Mouse (Mus musculus): ENCODE results near the gene Tmem86a. TPM values are rescaled to one million over a fixed set of nuclear protein-coding genes. Genes with fewer than 3 reads are reported as not detected.

The Tmem86a gene
- polyA plus RNA-seq, 1 experiment from 2014 or later: 22.6 TPM

DNA sequence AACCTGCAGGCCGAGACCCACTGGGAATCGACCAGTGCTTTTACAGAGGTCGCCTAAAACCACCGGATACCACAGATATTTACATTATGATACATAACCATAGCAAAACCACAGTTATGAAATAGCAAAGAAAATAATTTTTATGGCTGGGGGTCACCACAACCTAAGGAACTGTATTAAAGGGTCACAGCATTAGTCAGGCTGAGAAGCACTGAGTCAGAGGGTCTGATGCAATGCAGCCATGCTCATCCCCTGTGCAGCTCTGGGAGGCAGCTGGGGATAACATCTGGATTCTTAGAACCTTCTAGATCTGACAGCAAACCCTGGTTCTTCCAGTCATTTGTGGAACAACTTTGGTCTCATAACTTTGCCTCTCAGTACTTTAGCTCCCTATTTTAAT lies 19.0 kb upstream of the Tmem86a start:
- no peak overlapping the region for H3K4me2 ChIP-seq (replicated peaks)
- H3K9ac ChIP-seq (replicated peaks): no peak overlapping the region
- no peaks in the 10 kb centered on the region for H3K27me3 ChIP-seq
- H3K4me1 ChIP-seq (replicated peaks): no peaks in the 10 kb centered on the region
- WGBS: 89% methylated on average over 4 of the region's 4 CpGs
- H3K36me3 ChIP-seq: no peaks in the 10 kb centered on the region
- no peaks in the 10 kb centered on the region for H3K9me3 ChIP-seq
- ATAC-seq: no peak
- H3K4me3 ChIP-seq (replicated peaks): no peak overlapping the region
- H3K27ac ChIP-seq: no peak overlapping the region

DNA sequence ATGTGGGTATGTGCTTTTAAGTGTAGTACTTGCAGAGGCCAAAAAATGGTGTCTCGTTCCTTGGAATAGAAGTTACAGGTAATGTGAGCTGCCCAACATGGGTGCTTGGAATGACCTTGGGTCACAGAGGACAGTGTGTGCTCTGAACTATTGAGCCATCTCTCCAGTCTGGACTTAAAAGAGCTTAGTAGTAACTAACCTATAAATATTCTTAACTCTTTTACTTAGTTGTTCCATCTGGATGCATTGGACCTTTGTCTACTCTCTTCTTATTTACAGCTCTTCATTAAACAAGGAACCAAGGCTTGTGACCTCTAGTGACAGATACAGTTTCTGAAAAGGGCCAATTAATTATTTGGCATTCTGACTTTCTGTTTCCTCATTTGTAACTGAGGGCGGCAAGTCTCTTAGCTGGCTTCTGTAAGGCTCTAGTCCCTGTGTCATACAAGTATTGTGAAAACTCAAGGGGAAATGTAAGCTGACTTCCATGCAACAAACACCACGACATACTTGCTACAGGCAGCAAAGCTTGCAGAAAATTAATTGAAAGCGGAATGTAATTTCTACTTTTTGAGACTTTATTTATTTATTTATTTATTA lies 15.5 kb upstream of the Tmem86a start:
- Histone ChIP-seq H3K27ac (no peak overlapping the region), H3K4me1 (replicated peaks) (no peaks in the 10 kb centered on the region), H3K9ac (replicated peaks) (no peak overlapping the region), H3K27me3 (no peaks in the 10 kb centered on the region), H3K9me3 (no peaks in the 10 kb centered on the region), H3K4me2 (replicated peaks) (no peak overlapping the region), H3K4me3 (replicated peaks) (no peak overlapping the region), H3K36me3 (no peaks in the 10 kb centered on the region)
- 89% methylated on average over 4 of the region's 4 CpGs for WGBS
- no peak for ATAC-seq

DNA sequence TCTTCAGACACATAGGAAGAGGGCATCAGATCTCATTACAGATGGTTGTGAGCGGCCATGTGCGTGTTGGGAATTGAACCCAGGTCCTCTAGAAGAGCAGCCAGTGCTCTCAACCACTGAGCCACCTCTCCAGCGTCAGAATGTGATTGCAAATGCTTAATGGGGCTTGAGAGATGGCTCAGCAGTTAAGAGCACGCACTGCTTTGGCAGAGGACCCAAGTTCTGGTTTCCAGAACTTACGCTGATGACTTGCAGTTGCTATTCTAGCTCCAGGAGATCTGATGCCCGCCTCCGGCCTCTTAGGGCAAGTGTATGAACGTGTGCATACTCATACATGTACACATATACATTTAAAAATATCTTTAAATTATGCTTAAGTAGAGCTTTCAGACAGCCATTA lies 15.0 kb upstream of the Tmem86a start:
- H3K27ac ChIP-seq: no peak overlapping the region
- no peaks in the 10 kb centered on the region for H3K4me1 ChIP-seq (replicated peaks)
- no peak for ATAC-seq
- 82% methylated on average over 8 of the region's 8 CpGs for WGBS
- H3K9me3 ChIP-seq: no peaks in the 10 kb centered on the region
- H3K4me3 ChIP-seq (replicated peaks): no peak overlapping the region
- H3K27me3 ChIP-seq: no peaks in the 10 kb centered on the region
- H3K4me2 ChIP-seq (replicated peaks): no peak overlapping the region
- no peaks in the 10 kb centered on the region for H3K36me3 ChIP-seq
- no peak overlapping the region for H3K9ac ChIP-seq (replicated peaks)

DNA sequence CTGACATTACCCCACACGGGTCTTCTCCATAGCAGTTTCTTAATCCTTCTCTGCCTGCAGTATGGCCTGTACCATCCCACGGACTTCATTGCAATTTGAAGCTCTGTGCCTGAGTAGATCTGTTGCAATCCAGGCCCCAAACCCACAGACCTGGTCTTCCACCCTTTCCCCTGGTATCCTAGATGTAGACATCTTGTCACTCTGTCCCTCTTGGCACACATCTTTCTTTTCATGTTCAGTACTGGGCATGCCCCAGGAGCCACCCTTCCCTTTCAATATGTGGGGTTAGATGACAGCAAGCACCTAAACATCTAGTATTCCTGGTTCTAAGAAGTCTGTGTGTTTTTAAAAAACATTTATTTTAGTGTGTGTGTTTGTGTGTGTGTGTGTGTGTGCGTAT lies 8.7 kb upstream of the Tmem86a start:
- H3K27ac ChIP-seq: no peak overlapping the region
- WGBS: 84% methylated on average over 3 of the region's 3 CpGs
- ATAC-seq: no peak

DNA sequence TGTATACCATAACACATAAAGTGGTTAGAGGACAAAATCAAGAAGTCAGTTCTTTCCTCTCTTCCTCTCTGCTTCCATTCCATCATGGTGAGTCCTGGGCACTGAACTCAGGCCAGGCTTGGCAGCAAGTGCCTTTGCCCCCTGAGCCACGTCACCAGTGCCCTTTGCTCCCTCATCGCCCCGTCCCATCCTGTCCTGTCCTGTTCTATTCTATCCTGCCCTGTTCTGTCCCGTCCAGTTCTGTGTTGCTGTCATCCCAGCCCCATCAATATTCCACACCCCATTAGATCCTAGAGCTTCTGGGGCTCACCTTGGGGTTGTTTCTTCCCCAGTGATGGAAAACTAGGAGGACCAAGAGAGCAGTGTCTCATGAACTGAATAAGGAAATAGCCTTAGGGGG lies 8.3 kb upstream of the Tmem86a start:
- H3K27ac ChIP-seq: no peak overlapping the region
- H3K27me3 ChIP-seq: no peaks in the 10 kb centered on the region
- no peak for ATAC-seq
- 80% methylated on average over 4 of the region's 4 CpGs for WGBS
- no peak overlapping the region for H3K9ac ChIP-seq (replicated peaks)
- no peaks in the 10 kb centered on the region for H3K4me1 ChIP-seq (replicated peaks)
- H3K4me3 ChIP-seq (replicated peaks): no peak overlapping the region
- no peaks in the 10 kb centered on the region for H3K9me3 ChIP-seq
- H3K36me3 ChIP-seq: no peaks in the 10 kb centered on the region
- H3K4me2 ChIP-seq (replicated peaks): no peak overlapping the region

More for the DNA sequence above, 8.7 kb upstream of the Tmem86a start:
- Histone ChIP-seq H3K9me3 (no peaks in the 10 kb centered on the region), H3K4me2 (replicated peaks) (no peak overlapping the region), H3K4me1 (replicated peaks) (no peaks in the 10 kb centered on the region), H3K36me3 (no peaks in the 10 kb centered on the region), H3K27me3 (no peaks in the 10 kb centered on the region), H3K4me3 (replicated peaks) (no peak overlapping the region), H3K9ac (replicated peaks) (no peak overlapping the region)

DNA sequence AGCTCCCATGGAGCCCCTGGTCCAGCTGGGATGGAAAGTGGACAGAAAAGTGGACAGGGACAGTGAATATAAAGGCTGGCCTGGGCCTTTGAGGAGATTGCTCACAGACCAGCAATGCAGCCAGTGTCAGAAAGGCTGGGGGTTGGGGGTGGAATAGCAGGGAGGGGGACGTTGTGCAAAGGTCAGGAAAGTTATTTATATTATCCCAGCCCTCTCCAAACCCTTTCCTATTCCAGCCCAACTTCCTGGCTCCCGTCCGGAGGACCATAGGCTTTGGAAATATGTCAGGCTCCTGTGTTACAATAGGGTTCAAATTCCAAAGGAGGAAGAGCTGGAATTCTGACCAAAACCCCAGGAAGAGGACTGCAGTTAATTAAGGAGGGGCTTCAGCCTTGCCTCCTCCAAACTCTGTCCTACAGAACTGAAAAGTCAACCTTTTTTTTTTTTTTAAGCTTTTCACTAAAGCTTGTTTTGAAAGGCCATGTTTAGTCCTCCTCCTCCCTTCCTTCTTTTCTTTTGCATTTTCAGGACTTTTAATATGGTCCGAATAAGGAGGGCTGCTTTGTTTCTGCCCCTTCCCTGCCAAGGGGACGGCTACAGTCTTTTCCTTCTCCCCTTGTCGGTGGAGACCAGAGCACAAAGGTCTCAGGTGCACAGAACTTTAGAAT lies 7.4 kb upstream of the Tmem86a start:
- Histone ChIP-seq H3K4me2 (replicated peaks) (no peak overlapping the region), H3K36me3 (no peaks in the 10 kb centered on the region), H3K4me1 (replicated peaks) (no peaks in the 10 kb centered on the region), H3K27me3 (no peaks in the 10 kb centered on the region), H3K9me3 (no peaks in the 10 kb centered on the region), H3K9ac (replicated peaks) (no peak overlapping the region), H3K4me3 (replicated peaks) (no peak overlapping the region), H3K27ac (no peak overlapping the region)
- ATAC-seq: no peak
- WGBS: 59% methylated on average over 6 of the region's 6 CpGs

DNA sequence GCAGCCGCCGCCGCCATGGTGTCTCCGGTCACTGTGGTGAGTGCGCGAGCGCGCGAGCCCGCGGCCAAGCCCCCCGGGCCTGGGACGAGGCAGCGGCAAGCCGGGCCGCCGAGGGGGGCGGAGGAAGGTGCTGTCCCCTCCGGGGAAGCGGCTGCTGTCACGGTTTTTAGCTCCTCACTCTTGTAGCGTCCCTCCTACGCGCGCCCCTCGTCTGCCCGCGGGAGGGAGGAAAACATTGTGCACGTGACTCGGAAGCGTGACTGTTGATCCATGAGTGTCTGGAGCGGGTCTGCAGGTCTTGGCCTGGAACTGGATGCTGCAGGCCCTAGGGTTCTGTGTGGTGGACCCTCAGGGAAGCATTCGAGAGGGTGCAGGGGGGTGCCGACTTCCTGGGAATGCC lies 365 bp downstream of the Tmem86a start:
- Histone ChIP-seq H3K27ac (peak overlapping the region; percentile 90), H3K9ac (replicated peaks) (peak overlapping the region; percentile 86), H3K4me2 (replicated peaks) (peak overlapping the region; percentile 80), H3K27me3 (no peaks in the 10 kb centered on the region; the same call in none of the 2 replicates), H3K4me3 (replicated peaks) (peak overlapping the region; percentile 75), H3K9me3 (no peaks in the 10 kb centered on the region), H3K36me3 (peaks cover 18% of the 10 kb centered on the region), H3K4me1 (replicated peaks) (peaks cover 24% of the 10 kb centered on the region)
- under 1% methylated on average over 34 of the region's 34 CpGs for WGBS
- ATAC-seq: peak; percentile 75

DNA sequence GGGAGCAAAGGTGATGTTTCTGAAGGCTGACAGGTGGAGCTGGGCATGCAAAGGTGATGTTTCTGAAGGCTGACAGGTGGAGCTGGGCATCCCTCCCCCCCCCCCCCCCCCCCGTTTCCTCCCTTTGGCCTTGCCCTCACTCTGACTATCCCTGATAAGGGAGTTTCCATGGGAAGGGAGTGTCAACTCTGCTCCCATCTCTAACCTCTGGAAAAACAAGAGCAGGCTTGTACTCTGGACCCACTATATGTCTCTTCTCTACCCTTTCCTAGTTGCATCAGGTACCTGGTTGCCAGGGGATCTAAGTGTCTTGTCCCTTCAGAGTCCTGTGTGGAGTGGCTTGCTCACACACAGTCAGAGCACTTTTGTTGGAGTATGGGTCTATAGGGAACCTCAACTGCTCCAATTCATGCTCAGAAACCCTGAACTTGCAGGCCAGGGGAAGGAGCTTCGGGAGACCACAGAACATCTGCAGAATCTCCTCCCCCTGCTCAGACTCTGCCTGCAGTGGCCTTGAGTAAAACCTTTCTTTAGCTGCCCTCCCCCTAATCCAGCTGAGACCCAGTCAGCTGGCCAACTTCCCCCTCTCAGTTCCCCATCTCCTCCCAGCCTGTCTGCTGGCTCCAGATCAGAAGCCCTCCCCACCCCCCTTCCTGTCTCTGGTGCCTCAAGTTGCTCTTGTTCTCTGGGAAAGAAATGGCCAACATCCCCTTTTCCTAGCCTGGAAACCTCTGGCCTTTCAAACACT lies 1.2 kb downstream of the Tmem86a start:
- WGBS: 4% methylated on average over 2 of the region's 2 CpGs
- Histone ChIP-seq H3K36me3 (peaks cover 18% of the 10 kb centered on the region), H3K4me1 (replicated peaks) (peaks cover 24% of the 10 kb centered on the region), H3K27me3 (no peaks in the 10 kb centered on the region; the same call in none of the 2 replicates), H3K9me3 (no peaks in the 10 kb centered on the region), H3K4me2 (replicated peaks) (peak overlapping the region; percentile 80), H3K9ac (replicated peaks) (peak overlapping the region; percentile 86), H3K27ac (no peak overlapping the region), H3K4me3 (replicated peaks) (peak overlapping the region; percentile 75)
- no peak; the same call in 1 of the 2 replicates for ATAC-seq

DNA sequence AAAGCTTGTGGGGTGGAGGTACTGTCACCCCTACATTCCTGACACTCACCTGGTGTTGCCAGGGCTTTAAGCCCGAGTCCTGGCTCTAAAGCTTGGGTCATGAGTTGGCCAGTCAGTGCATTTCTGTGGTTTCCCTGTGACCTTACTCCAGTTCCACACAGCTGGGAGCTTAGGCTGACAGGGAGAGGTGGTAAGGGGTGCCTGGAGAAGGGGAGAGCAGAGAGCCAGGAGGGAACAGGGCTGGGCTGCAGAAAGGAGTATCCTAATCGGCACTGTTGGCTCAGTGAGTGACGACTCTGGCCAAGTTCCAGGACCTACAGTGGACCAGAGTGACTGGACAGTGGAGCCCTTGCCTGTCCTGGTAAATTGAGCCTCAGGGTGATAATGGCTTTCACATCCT lies 1.9 kb downstream of the Tmem86a start:
- Histone ChIP-seq H3K9ac (replicated peaks) (peak overlapping the region; percentile 86; the same call in 1 of the 2 replicates), H3K4me2 (replicated peaks) (peak overlapping the region; percentile 80), H3K4me1 (replicated peaks) (peaks cover 24% of the 10 kb centered on the region), H3K4me3 (replicated peaks) (peak overlapping the region; percentile 75), H3K9me3 (no peaks in the 10 kb centered on the region), H3K36me3 (peaks cover 18% of the 10 kb centered on the region), H3K27me3 (no peaks in the 10 kb centered on the region; the same call in none of the 2 replicates), H3K27ac (no peak overlapping the region)
- WGBS: 57% methylated on average over 3 of the region's 3 CpGs
- ATAC-seq: no peak

DNA sequence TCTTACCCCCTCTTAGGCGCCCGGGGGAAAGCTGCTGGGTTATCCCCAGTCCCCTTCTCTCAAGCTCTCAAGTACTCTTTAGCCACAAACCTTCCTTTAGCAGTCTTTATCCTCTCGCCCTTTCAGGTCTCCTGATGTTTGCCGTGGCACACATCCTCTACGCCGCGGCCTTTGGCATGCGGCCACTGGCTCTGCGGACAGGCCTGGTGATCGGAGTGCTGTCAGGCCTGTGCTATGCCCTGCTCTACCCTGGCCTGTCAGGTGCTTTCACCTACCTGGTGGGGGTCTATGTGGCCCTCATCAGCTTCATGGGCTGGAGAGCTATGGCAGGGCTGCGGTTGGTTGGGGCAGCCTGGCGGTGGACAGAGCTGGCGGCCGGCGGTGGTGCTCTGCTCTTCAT lies 2.9 kb downstream of the Tmem86a start:
- 91% methylated on average over 15 of the region's 15 CpGs for WGBS
- no peak for ATAC-seq
- no peak overlapping the region for H3K4me2 ChIP-seq (replicated peaks)

DNA sequence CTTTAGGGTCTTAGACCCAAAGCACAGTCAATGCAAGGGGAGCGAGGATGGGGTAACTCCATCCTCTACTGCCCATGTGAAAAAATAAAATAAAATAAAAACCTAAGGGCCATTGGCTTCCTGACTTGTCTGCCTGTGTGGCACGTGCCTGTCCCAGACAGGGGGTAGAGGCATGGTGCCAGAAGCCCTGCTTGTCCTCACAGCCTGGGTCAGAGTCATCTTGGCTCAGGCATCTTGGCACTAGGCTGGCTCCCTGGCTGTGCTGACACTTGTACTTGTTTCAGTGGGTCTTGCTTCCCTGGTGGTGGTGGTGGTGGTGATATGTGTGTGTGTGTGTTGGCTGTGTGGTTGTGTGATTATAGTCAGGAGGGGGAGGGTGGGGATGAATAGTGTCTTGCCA lies 4.3 kb downstream of the Tmem86a start:
- H3K36me3 ChIP-seq: peaks cover 18% of the 10 kb centered on the region
- H3K27ac ChIP-seq: no peak overlapping the region
- no peak overlapping the region for H3K4me2 ChIP-seq (replicated peaks)
- no peak overlapping the region for H3K4me3 ChIP-seq (replicated peaks)
- H3K27me3 ChIP-seq: no peaks in the 10 kb centered on the region; the same call in 1 of the 2 replicates
- no peak for ATAC-seq
- peaks cover 24% of the 10 kb centered on the region for H3K4me1 ChIP-seq (replicated peaks)
- H3K9ac ChIP-seq (replicated peaks): no peak overlapping the region
- H3K9me3 ChIP-seq: no peaks in the 10 kb centered on the region
- 87% methylated on average over 2 of the region's 2 CpGs for WGBS

More for the DNA sequence above, 2.9 kb downstream of the Tmem86a start:
- no peaks in the 10 kb centered on the region for H3K9me3 ChIP-seq
- H3K4me3 ChIP-seq (replicated peaks): no peak overlapping the region
- peaks cover 24% of the 10 kb centered on the region for H3K4me1 ChIP-seq (replicated peaks)
- H3K27ac ChIP-seq: no peak overlapping the region
- H3K9ac ChIP-seq (replicated peaks): no peak overlapping the region; the same call in 1 of the 2 replicates
- peaks cover 18% of the 10 kb centered on the region for H3K36me3 ChIP-seq
- H3K27me3 ChIP-seq: no peaks in the 10 kb centered on the region; the same call in none of the 2 replicates

DNA sequence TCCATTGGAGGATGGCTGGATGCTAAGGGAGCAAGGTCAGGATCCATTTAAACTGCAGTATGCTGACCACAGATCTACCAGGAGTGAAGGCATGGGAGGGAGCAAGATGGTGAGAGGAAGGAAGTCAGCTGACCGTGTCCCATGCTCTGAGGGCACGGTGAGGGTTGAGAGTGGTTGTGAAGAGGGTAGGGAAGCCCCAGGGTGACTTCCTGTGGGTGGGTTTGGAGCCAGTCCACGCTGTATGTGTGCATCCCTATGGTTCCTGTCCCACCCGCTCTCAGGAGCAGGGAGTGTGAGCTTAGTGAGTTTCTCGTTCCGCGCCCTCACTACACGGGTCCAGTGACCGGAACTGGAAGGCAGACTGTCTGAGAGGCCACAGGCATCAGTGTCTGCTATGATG lies 5.3 kb downstream of the Tmem86a start:
- no peaks in the 10 kb centered on the region for H3K9me3 ChIP-seq
- no peak for ATAC-seq
- no peak overlapping the region for H3K4me3 ChIP-seq (replicated peaks)

More for the DNA sequence above, 5.3 kb downstream of the Tmem86a start:
- Histone ChIP-seq H3K4me1 (replicated peaks) (peaks cover 20% of the 10 kb centered on the region), H3K4me2 (replicated peaks) (no peak overlapping the region), H3K36me3 (peaks cover 18% of the 10 kb centered on the region), H3K27ac (no peak overlapping the region), H3K9ac (replicated peaks) (no peak overlapping the region), H3K27me3 (no peaks in the 10 kb centered on the region)
- WGBS: 86% methylated on average over 9 of the region's 9 CpGs

All from midbrain, embryonic 13.5 days (tissue).